Mouse (Mus musculus): Measurements from ENCODE around the gene Rbms3. TPM values are rescaled to one million over a fixed set of nuclear protein-coding genes. Genes with fewer than 3 reads are reported as not detected.

The Rbms3 gene
- total and polyA plus RNA-seq, 3 experiments = 8.1 to 12.5 (median 8.8) TPM

GRCm38 (mm10) chr9:117031237-117031636, 598.5 kb downstream of the Rbms3 start:
- Histone ChIP-seq H3K27me3 (ENCODE audit: control insufficient read depth, insufficient read depth, low read length) (no peaks in the 10 kb centered on the region), H3K9ac (ENCODE audit: low read depth, low read length) (no peak overlapping the region), H3K79me2 (replicated peaks; ENCODE audit: control insufficient read depth, insufficient read depth, low read length) (no peaks in the 10 kb centered on the region), H3K27ac (peak overlapping the region; percentile 65), H3K36me3 (ENCODE audit: control insufficient read depth, insufficient read depth, low read length) (peaks cover 3% of the 10 kb centered on the region; the same call in 1 of the 2 replicates), H3K4me3 (no peak overlapping the region), H3K4me1 (ENCODE audit: control insufficient read depth, insufficient read depth, low read length) (peaks cover 6% of the 10 kb centered on the region)
- DNase-seq = no peak
- intact Hi-C loops (cut with DNase I) = loop anchor here (10.0 kb wide), 1 partner anchor 606 kb away; no protein-coding TSS in a partner anchor
- no peak for TF ChIP-seq EP300 (IDR thresholded peaks at IDR 0.05; ENCODE audit: insufficient read depth, low read depth, low read length)
- TF ChIP-seq POLR2A (IDR thresholded peaks at IDR 0.05; ENCODE audit: insufficient read depth, low read depth, low read length) = no peak
- no peak for TF ChIP-seq CTCF (IDR thresholded peaks at IDR 0.05)
- WGBS = 22% methylated on average over 11 of the region's 11 CpGs

DNA sequence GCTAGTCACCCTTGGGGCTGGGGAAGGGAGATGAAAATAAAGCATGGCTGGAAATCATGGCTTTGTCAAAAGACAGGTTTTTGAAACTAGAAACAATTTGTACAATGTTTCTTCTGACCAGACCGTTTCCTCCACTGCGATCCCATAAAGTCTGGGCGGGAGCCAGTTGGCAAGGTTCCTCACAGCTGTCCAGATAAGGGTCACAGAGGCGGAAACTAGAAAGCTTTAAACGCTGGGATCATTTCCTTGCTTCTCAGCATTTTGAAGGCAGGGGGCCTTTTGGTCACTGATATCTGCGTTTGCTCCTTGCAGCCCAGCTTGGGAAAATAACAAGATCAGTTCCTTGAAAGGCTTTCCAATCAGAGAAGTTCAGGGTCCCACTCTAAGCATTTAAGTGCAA, 598.9 kb downstream of the Rbms3 start:
- H3K9ac ChIP-seq (ENCODE audit: low read depth, low read length) = no peak overlapping the region

GRCm38 (mm10) chr9:117029953-117030352, 599.8 kb downstream of the Rbms3 start:
- no peak for DNase-seq
- Histone ChIP-seq H3K27me3 (ENCODE audit: control insufficient read depth, insufficient read depth, low read length) (no peaks in the 10 kb centered on the region), H3K79me2 (replicated peaks; ENCODE audit: control insufficient read depth, insufficient read depth, low read length) (no peaks in the 10 kb centered on the region), H3K9ac (ENCODE audit: low read depth, low read length) (no peak overlapping the region), H3K4me1 (ENCODE audit: control insufficient read depth, insufficient read depth, low read length) (peaks cover 6% of the 10 kb centered on the region), H3K36me3 (ENCODE audit: control insufficient read depth, insufficient read depth, low read length) (peaks cover 3% of the 10 kb centered on the region; the same call in 1 of the 2 replicates), H3K4me3 (no peak overlapping the region), H3K27ac (peak overlapping the region; percentile 65)
- intact Hi-C loops (cut with DNase I) = loop anchor here (10.0 kb wide), 1 partner anchor 605 kb away; no protein-coding TSS in a partner anchor
- WGBS = 87% methylated on average over 1 of the region's 1 CpGs
- peak; percentile 24; the same call in 1 of the 2 replicates for TF ChIP-seq CTCF (IDR thresholded peaks at IDR 0.05)
- no peak for TF ChIP-seq EP300 (IDR thresholded peaks at IDR 0.05; ENCODE audit: insufficient read depth, low read depth, low read length)

More for the DNA sequence above, 598.9 kb downstream of the Rbms3 start:
- peak; percentile 91 to 92 for DNase-seq
- intact Hi-C loops (cut with DNase I) = loop anchor here (10.0 kb wide), 1 partner anchor 606 kb away; no protein-coding TSS in a partner anchor
- Histone ChIP-seq H3K36me3 (ENCODE audit: control insufficient read depth, insufficient read depth, low read length) (peaks cover 3% of the 10 kb centered on the region; the same call in 1 of the 2 replicates), H3K79me2 (replicated peaks; ENCODE audit: control insufficient read depth, insufficient read depth, low read length) (no peaks in the 10 kb centered on the region), H3K4me3 (no peak overlapping the region), H3K4me1 (ENCODE audit: control insufficient read depth, insufficient read depth, low read length) (peaks cover 6% of the 10 kb centered on the region), H3K27me3 (ENCODE audit: control insufficient read depth, insufficient read depth, low read length) (no peaks in the 10 kb centered on the region), H3K27ac (peak overlapping the region; percentile 65)
- 4% methylated on average over 6 of the region's 6 CpGs for WGBS
- TF ChIP-seq POLR2A (IDR thresholded peaks at IDR 0.05; ENCODE audit: insufficient read depth, low read depth, low read length) (no peak), CTCF (IDR thresholded peaks at IDR 0.05) (peak; percentile 34), EP300 (IDR thresholded peaks at IDR 0.05; ENCODE audit: insufficient read depth, low read depth, low read length) (peak; percentile 62; the same call in 1 of the 2 replicates)

DNA sequence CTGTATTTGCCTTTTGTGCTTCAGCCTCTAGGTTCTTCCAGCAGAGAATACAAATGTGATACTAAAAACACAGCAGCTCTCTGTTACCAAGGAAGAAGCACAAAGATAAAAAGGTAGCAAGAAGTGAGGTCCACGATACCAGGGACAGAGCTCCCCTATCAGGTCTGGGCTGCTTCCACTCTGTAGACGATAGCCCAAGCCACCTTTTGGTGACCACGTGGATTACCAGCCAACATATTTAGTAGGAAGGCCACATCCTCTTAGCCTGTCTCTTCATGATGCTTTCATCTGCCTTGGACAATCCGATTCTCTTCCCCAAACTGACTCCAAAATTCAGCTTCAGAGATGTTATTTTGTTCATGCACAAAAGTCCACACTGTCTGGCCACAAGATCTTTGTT, 601.1 kb downstream of the Rbms3 start:
- WGBS = 82% methylated on average over 4 of the region's 4 CpGs
- no peak for DNase-seq
- H3K27ac ChIP-seq = no peak overlapping the region
- no peak overlapping the region for H3K9ac ChIP-seq (ENCODE audit: low read depth, low read length)
- H3K4me1 ChIP-seq (ENCODE audit: control insufficient read depth, insufficient read depth, low read length) = peaks cover 6% of the 10 kb centered on the region
- intact Hi-C loops (cut with DNase I) = no loop called here
- TF ChIP-seq CTCF (IDR thresholded peaks at IDR 0.05) (no peak), EP300 (IDR thresholded peaks at IDR 0.05; ENCODE audit: insufficient read depth, low read depth, low read length) (no peak), POLR2A (IDR thresholded peaks at IDR 0.05; ENCODE audit: insufficient read depth, low read depth, low read length) (no peak)
- peaks cover 3% of the 10 kb centered on the region; the same call in 1 of the 2 replicates for H3K36me3 ChIP-seq (ENCODE audit: control insufficient read depth, insufficient read depth, low read length)
- no peak overlapping the region for H3K4me3 ChIP-seq
- no peaks in the 10 kb centered on the region for H3K27me3 ChIP-seq (ENCODE audit: control insufficient read depth, insufficient read depth, low read length)
- no peaks in the 10 kb centered on the region for H3K79me2 ChIP-seq (replicated peaks; ENCODE audit: control insufficient read depth, insufficient read depth, low read length)

DNA sequence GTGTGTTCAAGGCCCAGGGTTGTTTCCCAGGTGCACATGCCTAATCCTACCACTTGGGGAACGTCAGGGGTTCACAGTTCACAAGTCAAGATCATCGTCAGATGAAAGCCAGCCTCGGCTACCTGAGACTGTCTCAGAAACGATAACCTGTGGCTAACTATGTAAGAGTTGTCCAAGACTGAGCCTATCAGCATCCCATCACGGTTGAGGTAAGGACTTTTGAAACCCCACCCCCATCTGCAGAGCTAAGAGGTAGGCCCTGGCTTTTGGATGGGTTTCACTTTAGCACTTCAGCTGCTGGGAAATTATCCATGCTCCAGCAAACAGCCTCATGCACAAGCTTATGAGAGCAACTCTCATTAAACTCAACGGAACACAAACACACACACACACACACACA, 607.6 kb downstream of the Rbms3 start:
- no peak for DNase-seq
- Histone ChIP-seq H3K27me3 (ENCODE audit: control insufficient read depth, insufficient read depth, low read length) (no peaks in the 10 kb centered on the region), H3K4me1 (ENCODE audit: control insufficient read depth, insufficient read depth, low read length) (no peaks in the 10 kb centered on the region; the same call in 1 of the 2 replicates), H3K79me2 (replicated peaks; ENCODE audit: control insufficient read depth, insufficient read depth, low read length) (no peaks in the 10 kb centered on the region), H3K27ac (no peak overlapping the region), H3K4me3 (no peak overlapping the region), H3K9ac (ENCODE audit: low read depth, low read length) (no peak overlapping the region), H3K36me3 (ENCODE audit: control insufficient read depth, insufficient read depth, low read length) (no peaks in the 10 kb centered on the region)
- intact Hi-C loops (cut with DNase I) = no loop called here
- TF ChIP-seq EP300 (IDR thresholded peaks at IDR 0.05; ENCODE audit: insufficient read depth, low read depth, low read length) = no peak
- no peak for TF ChIP-seq CTCF (IDR thresholded peaks at IDR 0.05)
- TF ChIP-seq POLR2A (IDR thresholded peaks at IDR 0.05; ENCODE audit: insufficient read depth, low read depth, low read length) = no peak
- WGBS = 94% methylated on average over 6 of the region's 6 CpGs

- H3K27me3 ChIP-seq (ENCODE audit: control insufficient read depth, insufficient read depth, low read length) = no peaks in the 10 kb centered on the region
- intact Hi-C loops (cut with DNase I) = no loop called here
- H3K9ac ChIP-seq (ENCODE audit: low read depth, low read length) = no peak overlapping the region
- H3K36me3 ChIP-seq (ENCODE audit: control insufficient read depth, insufficient read depth, low read length) = no peaks in the 10 kb centered on the region
- no peak for TF ChIP-seq EP300 (IDR thresholded peaks at IDR 0.05; ENCODE audit: insufficient read depth, low read depth, low read length)
- TF ChIP-seq CTCF (IDR thresholded peaks at IDR 0.05) = no peak
- H3K4me3 ChIP-seq = no peak overlapping the region
- DNase-seq = no peak
- H3K27ac ChIP-seq = no peak overlapping the region
- H3K4me1 ChIP-seq (ENCODE audit: control insufficient read depth, insufficient read depth, low read length) = no peaks in the 10 kb centered on the region; the same call in 1 of the 2 replicates
- WGBS = 81% methylated on average over 3 of the region's 3 CpGs
- H3K79me2 ChIP-seq (replicated peaks; ENCODE audit: control insufficient read depth, insufficient read depth, low read length) = no peaks in the 10 kb centered on the region
Measured at GRCm38 (mm10) chr9:117021506-117021905, 608.2 kb downstream of the Rbms3 start.
